Mouse (Mus musculus) right cerebral cortex, postnatal 25 days (tissue): ENCODE data around the gene Gm10188.
A peak's percentile ranks its signal among the peaks of the same experiment; 100 is the strongest.

ENCODE experiments used
- DNase-seq: peaks from one replicate; pipeline ENCODE4 v3.0.0; 2022

Gm10188 gene

GRCm38 (mm10) chr1:132222166-132222565, 7.4 kb downstream of the Gm10188 start:
- DNase-seq = no peak

DNA sequence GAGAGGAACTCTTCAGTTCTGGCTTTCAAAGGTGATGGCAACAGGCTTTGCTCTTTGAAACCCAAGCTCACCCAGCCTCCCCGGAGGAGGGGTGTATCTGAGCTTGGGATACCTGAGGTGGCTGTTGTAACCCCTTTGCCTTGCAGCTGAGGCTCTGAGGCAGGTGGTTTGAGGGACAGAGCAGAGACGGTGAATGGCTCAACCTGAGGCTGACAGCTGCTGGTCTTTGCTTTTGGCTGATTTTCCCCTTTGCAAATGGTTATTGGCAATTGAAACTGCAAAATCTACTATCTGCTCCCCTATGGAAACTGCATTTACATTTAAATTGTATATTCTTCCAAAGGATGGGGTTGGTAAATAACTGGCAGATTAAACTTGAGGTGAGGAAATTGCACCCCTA, 7.9 kb downstream of the Gm10188 start:
- DNase-seq = no peak

DNA sequence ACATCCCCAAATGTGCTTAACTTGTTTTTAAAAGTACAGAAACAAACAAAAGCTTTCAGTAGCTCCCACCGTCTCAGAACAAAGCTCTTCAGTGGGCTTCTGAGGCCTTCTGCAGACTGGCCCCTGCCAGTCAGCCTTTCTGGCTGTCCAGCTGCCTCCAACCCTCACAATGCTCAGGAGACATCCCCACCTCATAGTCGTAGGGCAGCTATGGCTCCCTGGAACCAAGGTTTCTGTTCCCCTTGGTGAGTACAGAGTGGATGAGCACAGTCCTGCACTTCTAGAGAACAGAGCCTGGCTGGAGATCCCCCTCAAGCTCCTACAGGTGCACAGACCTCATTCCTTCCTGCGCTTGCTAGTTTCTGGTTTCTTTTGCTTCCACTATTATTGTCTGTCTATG, 13.3 kb downstream of the Gm10188 start:
- DNase-seq = no peak

DNA sequence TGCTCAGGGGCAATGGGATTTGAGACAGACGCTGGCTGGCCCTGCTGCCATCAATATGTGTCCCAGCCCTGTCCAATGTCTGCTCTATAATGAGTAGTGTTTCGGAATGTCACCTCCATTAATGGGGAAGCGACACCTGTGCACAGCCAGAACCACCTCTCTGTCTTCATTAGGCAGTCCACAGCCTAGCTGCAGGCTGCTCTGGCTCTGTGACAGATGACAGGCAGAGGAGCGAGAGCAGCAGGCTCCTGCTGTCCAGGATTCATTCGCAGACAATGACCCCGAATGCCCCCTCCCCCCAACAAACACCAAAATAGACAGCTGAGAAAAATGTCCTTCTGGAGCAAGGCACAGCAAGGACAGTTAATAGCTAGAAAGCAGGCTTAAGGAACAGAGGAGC, 16.5 kb downstream of the Gm10188 start:
- DNase-seq = no peak

GRCm38 (mm10) chr1:132212218-132212617, 17.3 kb downstream of the Gm10188 start:
- peak; percentile 85 for DNase-seq

- DNase-seq = no peak
These were observed 17.9 kb downstream of the Gm10188 start for GRCm38 (mm10) chr1:132211672-132212071.

- DNase-seq = no peak
These were observed 18.6 kb downstream of the Gm10188 start for GRCm38 (mm10) chr1:132210922-132211321.

GRCm38 (mm10) chr1:132209400-132209799, 20.2 kb downstream of the Gm10188 start:
- DNase-seq = no peak

DNA sequence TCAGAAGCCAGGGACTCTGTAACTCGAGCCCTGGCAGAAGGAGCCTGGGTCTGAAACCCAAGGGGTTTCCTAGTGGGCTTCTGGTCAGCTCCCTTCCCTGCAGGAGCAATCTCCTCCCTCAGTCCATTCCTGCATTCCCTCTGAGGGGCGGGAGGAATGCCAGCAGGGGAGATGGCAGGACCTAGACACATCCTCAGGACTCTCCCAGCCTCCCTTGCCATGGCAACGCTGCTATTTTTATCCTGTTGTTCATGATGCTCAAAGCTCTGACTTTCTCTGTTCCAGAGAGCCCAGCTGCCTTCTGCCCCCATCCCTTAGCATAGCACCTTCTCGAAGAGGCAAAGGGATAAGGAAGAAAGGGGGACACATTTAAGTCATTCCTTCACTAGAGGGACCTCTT, 21.4 kb downstream of the Gm10188 start:
- peak; percentile 56 for DNase-seq

DNA sequence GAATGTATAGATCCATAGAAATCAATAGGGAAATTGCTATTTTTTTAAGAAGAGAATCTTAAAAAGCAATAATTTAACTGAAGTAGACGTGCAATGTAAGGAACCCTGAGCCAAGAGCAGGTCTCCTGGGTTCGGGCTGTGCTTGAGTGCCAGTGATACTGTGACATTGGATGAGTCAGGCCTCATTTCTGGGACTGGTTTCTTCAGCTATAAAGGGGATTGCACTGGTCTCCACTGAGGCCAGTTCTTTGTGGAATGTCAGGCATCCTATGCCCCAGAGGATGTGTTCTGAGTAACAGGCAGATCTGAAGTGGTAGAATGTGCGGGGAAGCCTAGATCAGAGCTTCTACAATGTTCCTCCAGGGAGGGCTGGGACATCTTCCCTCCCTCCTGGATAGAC, 22.7 kb downstream of the Gm10188 start:
- DNase-seq = no peak

GRCm38 (mm10) chr1:132205958-132206357, 23.6 kb downstream of the Gm10188 start:
- DNase-seq = no peak

DNA sequence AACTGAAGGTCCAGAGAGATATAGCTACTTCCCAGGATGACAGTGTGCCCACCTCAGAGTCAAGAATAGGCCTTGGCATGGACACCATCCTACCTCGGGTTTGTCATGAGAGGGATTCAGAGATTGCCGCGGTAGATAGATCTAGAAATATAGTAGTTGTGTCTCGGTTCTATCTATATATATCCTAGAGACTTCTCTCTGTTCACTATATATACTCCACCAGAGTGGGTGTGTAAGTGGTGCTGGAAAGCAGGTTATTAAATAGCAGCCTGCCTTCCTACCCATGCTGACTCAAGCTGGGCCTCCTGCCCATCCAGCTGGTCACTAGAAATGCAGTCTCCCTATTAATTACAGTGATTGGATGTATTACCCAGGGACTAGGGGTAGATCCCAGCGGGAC, 26.8 kb downstream of the Gm10188 start:
- DNase-seq = no peak

GRCm38 (mm10) chr1:132201936-132202335, 27.6 kb downstream of the Gm10188 start:
- DNase-seq = no peak

GRCm38 (mm10) chr1:132201511-132201860, 28.1 kb downstream of the Gm10188 start:
- DNase-seq = no peak

GRCm38 (mm10) chr1:132200562-132201510, 28.7 kb downstream of the Gm10188 start:
- peak; percentile 80 for DNase-seq

- no peak for DNase-seq
These were observed 29.6 kb downstream of the Gm10188 start for GRCm38 (mm10) chr1:132199934-132200333.

GRCm38 (mm10) chr1:132199244-132199643, 30.3 kb downstream of the Gm10188 start:
- DNase-seq = no peak

DNA sequence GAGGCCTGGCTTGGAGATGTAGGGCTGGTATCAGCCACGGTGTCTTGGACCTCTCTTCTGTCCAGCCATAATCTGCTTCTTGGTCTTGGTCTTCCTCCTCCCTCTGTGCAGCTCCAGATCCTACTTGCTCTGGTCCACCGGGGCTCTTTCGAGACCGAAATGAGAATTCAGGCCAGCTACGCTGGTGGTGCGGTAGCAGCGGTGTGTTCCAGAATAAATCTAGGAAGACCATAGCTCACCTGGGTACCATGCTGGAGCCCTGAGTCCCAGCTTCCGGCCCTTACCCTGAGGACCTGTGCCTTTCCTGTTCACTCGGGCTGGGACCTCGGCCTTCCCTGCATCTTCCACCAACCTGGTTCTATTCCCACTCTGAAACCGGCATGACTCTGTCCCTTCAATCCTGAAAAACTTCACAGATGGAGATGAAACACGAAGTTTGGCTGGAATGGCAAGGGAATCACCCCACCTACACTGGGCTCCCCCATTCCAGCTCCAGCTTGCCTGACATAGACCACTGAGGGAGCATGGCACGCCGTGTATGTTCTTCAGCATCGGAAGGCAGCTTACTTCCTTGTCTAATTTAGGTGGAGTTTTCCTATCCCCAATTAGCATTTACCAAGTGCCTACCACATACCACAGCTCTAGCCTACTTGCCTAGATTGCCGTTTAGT, 31.0 kb downstream of the Gm10188 start:
- no peak for DNase-seq

GRCm38 (mm10) chr1:132197666-132198065, 31.9 kb downstream of the Gm10188 start:
- no peak for DNase-seq

- DNase-seq = no peak
These were observed 33.2 kb downstream of the Gm10188 start for GRCm38 (mm10) chr1:132196337-132196736.

GRCm38 (mm10) chr1:132195681-132196080, 33.9 kb downstream of the Gm10188 start:
- no peak for DNase-seq

DNA sequence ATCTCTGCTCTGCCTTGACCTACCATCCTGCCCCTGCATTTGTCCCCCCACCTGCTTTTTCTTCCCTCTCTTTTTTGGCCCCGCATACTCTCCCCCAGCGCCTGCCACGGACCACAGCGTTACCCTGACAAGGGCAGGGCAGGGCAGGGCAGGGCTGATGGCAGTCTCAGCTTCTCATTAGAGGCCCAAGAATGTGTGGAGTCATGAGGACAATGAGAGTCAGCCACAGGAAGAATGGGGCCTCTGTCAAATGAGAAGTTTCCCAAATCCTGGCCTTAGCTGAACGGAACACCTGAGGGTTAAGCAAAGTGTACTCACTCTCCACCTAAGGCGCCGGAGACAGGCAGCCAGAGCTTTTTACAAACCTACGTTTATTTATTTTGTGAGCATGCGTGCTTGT, 34.5 kb downstream of the Gm10188 start:
- DNase-seq = no peak

DNA sequence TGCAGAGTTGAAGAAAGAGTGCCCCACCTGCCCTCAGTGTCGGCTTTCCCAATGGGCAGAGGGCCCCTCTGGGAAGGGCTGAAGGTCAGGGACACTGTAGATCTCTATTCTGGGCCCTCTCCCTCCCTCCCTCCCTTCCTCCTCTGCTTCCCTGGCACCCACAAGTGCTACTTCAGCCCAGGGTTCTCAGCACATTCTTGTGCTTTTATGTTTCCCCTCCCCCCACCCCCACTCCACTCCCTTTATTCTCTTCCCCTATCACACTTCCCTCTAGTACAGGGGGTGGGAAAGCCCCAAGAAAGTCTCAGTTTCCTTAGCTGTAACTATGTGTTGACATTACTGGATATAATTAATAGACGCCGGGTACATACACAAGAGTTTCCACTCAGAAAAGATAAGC, 34.9 kb downstream of the Gm10188 start:
- no peak for DNase-seq

DNA sequence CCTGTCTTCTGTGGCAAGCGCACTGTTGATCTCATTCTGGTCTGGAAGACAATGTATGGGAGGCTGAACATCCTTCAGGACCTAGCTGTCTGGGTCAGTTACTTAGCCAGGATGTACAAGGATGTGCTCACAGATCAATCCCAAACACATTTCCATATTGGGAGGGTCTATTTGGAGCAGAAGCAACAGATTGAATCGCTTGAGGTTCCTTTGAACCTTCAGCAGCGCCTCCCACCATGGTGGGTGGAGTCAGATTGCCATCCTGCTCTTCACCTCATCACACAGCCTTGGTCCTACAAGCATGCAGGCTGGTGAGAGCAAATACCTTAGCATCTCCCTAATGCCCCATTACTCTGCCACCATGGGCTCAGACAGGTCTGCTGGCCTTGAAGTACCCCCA, 35.8 kb downstream of the Gm10188 start:
- DNase-seq = no peak
